Mouse (Mus musculus) thymus, adult 2 months (tissue): ENCODE results near the gene Nup107. TPM values are rescaled to one million over a fixed set of nuclear protein-coding genes. Genes with fewer than 3 reads are reported as not detected.
"Not testable (repeated sequence)": the region's sequence is repeated elsewhere in the genome, so short reads cannot be mapped to it uniquely, and the experiment has no call there.

Experiments
- DNase-seq: peaks from one replicate; pipeline ENCODE4 v3.0.0; 2021
- H3K27ac ChIP-seq: fragments of 200-500 bp; 2 replicates; pipeline ENCODE4 v1.5.1; 2012; ENCODE audit warnings: low read length, control low read depth; ENCODE audit not compliant: control insufficient read depth, insufficient read depth
- H3K27me3 ChIP-seq: fragments of 200-500 bp; 2 replicates; pipeline ENCODE4 v1.6.1; 2012; ENCODE audit warnings: mild to moderate bottlenecking, low read length, moderate library complexity, mixed read lengths; ENCODE audit not compliant: control insufficient read depth, insufficient read depth
- H3K36me3 ChIP-seq: fragments of 200-500 bp; 2 replicates; pipeline ENCODE4 v1.6.1; 2012; ENCODE audit warnings: mild to moderate bottlenecking, low read length, moderate library complexity; ENCODE audit not compliant: control insufficient read depth, insufficient read depth
- H3K4me1 ChIP-seq: fragments of 200-500 bp; replicated peaks from 2 replicates; pipeline ENCODE4 v1.6.1; 2012; ENCODE audit warnings: low read length; ENCODE audit not compliant: control insufficient read depth, insufficient read depth
- H3K4me3 ChIP-seq: fragments of 200-500 bp; 2 replicates; pipeline ENCODE4 v1.5.1; 2012; ENCODE audit warnings: mild to moderate bottlenecking, low read length, control low read depth, moderate library complexity; ENCODE audit not compliant: control insufficient read depth, insufficient read depth
- CTCF ChIP-seq: fragments of 200-500 bp; IDR thresholded peaks from 2 replicates; pipeline ENCODE4 v1.5.1; 2012; ENCODE audit warnings: mild to moderate bottlenecking, control low read depth, low read length, moderate library complexity, borderline replicate concordance; ENCODE audit not compliant: control insufficient read depth, poor library complexity, insufficient read depth; ENCODE audit errors: extremely low read depth
- POLR2A ChIP-seq: fragments of 200-500 bp; IDR thresholded peaks from 2 replicates; pipeline ENCODE4 v1.6.1; 2012; ENCODE audit warnings: mild to moderate bottlenecking, low read length, control low read depth, moderate library complexity; ENCODE audit not compliant: control insufficient read depth, poor library complexity, insufficient read depth; ENCODE audit errors: extremely low read depth
- WGBS: fragments of 180-500 bp; shearing (Covaris S2); methylation state at CpG from one replicate; pipeline ENCODE4 v1.1.7; 2018; 5-methylcytosine and 5-hydroxymethylcytosine counted together
- polyA plus RNA-seq: library from polyadenylated mRNA; depleted of rRNA; stranded (reverse); fragments of >200 nt; gene quantifications from 2 replicates; pipeline ENCODE4 v1.2.3, GENCODE M21; 2012; rRNA removed

Nup107 gene
- polyA plus RNA-seq, 1 experiment: 21.4 TPM

- H3K4me3 ChIP-seq: no peak overlapping the region
- DNase-seq: no peak
- peaks cover 4% of the 10 kb centered on the region for H3K4me1 ChIP-seq
- H3K27ac ChIP-seq: no peak overlapping the region
- TF ChIP-seq CTCF (no peak), POLR2A (no peak)
- H3K36me3 ChIP-seq: peaks cover 57% of the 10 kb centered on the region
- H3K27me3 ChIP-seq: no peaks in the 10 kb centered on the region
These were observed 86.7 kb downstream of the Nup107 start for GRCm38 (mm10) chr10:117705806-117706205.

GRCm38 (mm10) chr10:117704964-117705335 is 87.6 kb downstream of the Nup107 start:
- no peak overlapping the region for H3K4me3 ChIP-seq
- H3K27me3 ChIP-seq: no peaks in the 10 kb centered on the region
- TF ChIP-seq CTCF (no peak), POLR2A (no peak)
- WGBS: 93% methylated on average over 6 of the region's 6 CpGs
- H3K36me3 ChIP-seq: peaks cover 66% of the 10 kb centered on the region
- DNase-seq: no peak
- peaks cover 4% of the 10 kb centered on the region for H3K4me1 ChIP-seq
- H3K27ac ChIP-seq: no peak overlapping the region

GRCm38 (mm10) chr10:117704314-117704963 is 88.1 kb downstream of the Nup107 start:
- peaks cover 71% of the 10 kb centered on the region for H3K36me3 ChIP-seq
- H3K4me1 ChIP-seq, H3K27ac ChIP-seq, DNase-seq, H3K4me3 ChIP-seq, H3K27me3 ChIP-seq: not testable (repeated sequence)
- WGBS: 96% methylated on average over 6 of the region's 6 CpGs

GRCm38 (mm10) chr10:117703506-117703905 is 89.0 kb downstream of the Nup107 start:
- Histone ChIP-seq H3K4me3 (no peak overlapping the region), H3K36me3 (peaks cover 80% of the 10 kb centered on the region)
- 96% methylated on average over 3 of the region's 3 CpGs for WGBS

GRCm38 (mm10) chr10:117702024-117702833 is 90.3 kb downstream of the Nup107 start:
- whole genome bisulfite sequencing: 98% methylated on average over 6 of the region's 6 CpGs
- H3K27me3 ChIP-seq: no peaks in the 10 kb centered on the region
- H3K4me3 ChIP-seq: no peak overlapping the region
- DNase-seq: no peak
- H3K36me3 ChIP-seq: peaks cover 91% of the 10 kb centered on the region
- H3K4me1 ChIP-seq: 0 out of 2 replicates have a peak, but pooled peaks cover 2% of the 10 kb centered on the region
- H3K27ac ChIP-seq: no peak overlapping the region
- no peak for TF ChIP-seq POLR2A
- no peak for TF ChIP-seq CTCF

More at GRCm38 (mm10) chr10:117703506-117703905, 89.0 kb downstream of the Nup107 start:
- no peaks in the 10 kb centered on the region for H3K27me3 ChIP-seq
- H3K27ac ChIP-seq: no peak overlapping the region
- no peak for DNase-seq
- H3K4me1 ChIP-seq: 0 out of 2 replicates have a peak, but pooled peaks cover 2% of the 10 kb centered on the region
- TF ChIP-seq POLR2A (no peak), CTCF (no peak)

- WGBS: 97% methylated on average over 6 of the region's 6 CpGs
- TF ChIP-seq CTCF (no peak), POLR2A (no peak)
- DNase-seq: no peak
- Histone ChIP-seq H3K36me3 (peaks cover 94% of the 10 kb centered on the region), H3K27me3 (no peaks in the 10 kb centered on the region), H3K4me1 (no peaks in the 10 kb centered on the region), H3K4me3 (no peak overlapping the region), H3K27ac (no peak overlapping the region)
These were observed 91.3 kb downstream of the Nup107 start for GRCm38 (mm10) chr10:117701034-117701829.

Other genes starting within 250 kb of the Nup107 start
- gene Cpm, start 163.2 kb downstream of the Nup107 start, polyA plus RNA-seq: 3.2 and 3.6 TPM in 2 replicates
- gene Mdm2, start 81.9 kb downstream of the Nup107 start, polyA plus RNA-seq: 83.0 and 116 TPM in 2 replicates
- 13.8 and 19.1 TPM in 2 replicates for gene Slc35e3, start 46.3 kb downstream of the Nup107 start, polyA plus RNA-seq
- gene Rap1b, start 53.3 kb upstream of the Nup107 start, polyA plus RNA-seq: 59.8 and 60.9 TPM in 2 replicates